Mouse (Mus musculus) limb, embryonic 12.5 days (tissue): ENCODE measurements around the gene Ercc5. TPM values are rescaled to one million over a fixed set of nuclear protein-coding genes. Genes with fewer than 3 reads are reported as not detected.

ENCODE experiments used
- ATAC-seq: fragments of 200-750 bp; cut with Nextera tagmentation; 2 replicates; pipeline ENCODE4 v1.8.0; 2017; ENCODE audit warnings: low read depth, moderate TSS enrichment; ENCODE audit not compliant: insufficient number of reproducible peaks, insufficient read depth, low FRiP score, low TSS enrichment
- H3K27ac ChIP-seq: fragments of 300-500 bp; sonication (generic); 2 replicates; pipeline ENCODE4 v1.5.1; 2016; ENCODE audit warnings: mild to moderate bottlenecking, moderate library complexity
- H3K27me3 ChIP-seq: fragments of 300-500 bp; sonication (generic); 2 replicates; pipeline ENCODE4 v1.6.1; 2016; ENCODE audit warnings: mild to moderate bottlenecking, moderate library complexity
- H3K36me3 ChIP-seq: fragments of 300-500 bp; sonication (generic); 2 replicates; pipeline ENCODE4 v1.6.1; 2016; ENCODE audit warnings: mild to moderate bottlenecking, moderate library complexity
- H3K4me1 ChIP-seq: fragments of 300-500 bp; sonication (generic); replicated peaks from 2 replicates; pipeline ENCODE4 v1.6.1; 2016
- H3K4me2 ChIP-seq: fragments of 300-500 bp; sonication (generic); 2 replicates; pipeline ENCODE4 v1.6.1; 2016; ENCODE audit warnings: mild to moderate bottlenecking, moderate library complexity
- H3K4me3 ChIP-seq: fragments of 300-500 bp; sonication (generic); replicated peaks from 2 replicates; pipeline ENCODE4 v1.5.1; 2016; ENCODE audit warnings: mild to moderate bottlenecking
- H3K9ac ChIP-seq: fragments of 300-500 bp; sonication (generic); replicated peaks from 2 replicates; pipeline ENCODE4 v1.6.1; 2016; ENCODE audit warnings: mild to moderate bottlenecking, moderate library complexity
- H3K9me3 ChIP-seq: fragments of 300-500 bp; sonication (generic); 2 replicates; pipeline ENCODE4 v1.6.1; 2016; ENCODE audit warnings: mild to moderate bottlenecking, moderate library complexity
- WGBS: fragments of 180-500 bp; shearing (Covaris S2); methylation state at CpG from one replicate; pipeline ENCODE4 v1.1.7; 2016; 5-methylcytosine and 5-hydroxymethylcytosine counted together
- polyA plus RNA-seq: library from polyadenylated mRNA; unstranded; fragments of >200 nt; fragmentation: Nextera tagmentation; extraction: Ambion mirVana; gene quantifications from 2 replicates; pipeline ENCODE4 v1.2.1, GENCODE M21; 2016

Gene Ercc5
- 32.7 and 34.8 TPM in 2 replicates for polyA plus RNA-seq

DNA sequence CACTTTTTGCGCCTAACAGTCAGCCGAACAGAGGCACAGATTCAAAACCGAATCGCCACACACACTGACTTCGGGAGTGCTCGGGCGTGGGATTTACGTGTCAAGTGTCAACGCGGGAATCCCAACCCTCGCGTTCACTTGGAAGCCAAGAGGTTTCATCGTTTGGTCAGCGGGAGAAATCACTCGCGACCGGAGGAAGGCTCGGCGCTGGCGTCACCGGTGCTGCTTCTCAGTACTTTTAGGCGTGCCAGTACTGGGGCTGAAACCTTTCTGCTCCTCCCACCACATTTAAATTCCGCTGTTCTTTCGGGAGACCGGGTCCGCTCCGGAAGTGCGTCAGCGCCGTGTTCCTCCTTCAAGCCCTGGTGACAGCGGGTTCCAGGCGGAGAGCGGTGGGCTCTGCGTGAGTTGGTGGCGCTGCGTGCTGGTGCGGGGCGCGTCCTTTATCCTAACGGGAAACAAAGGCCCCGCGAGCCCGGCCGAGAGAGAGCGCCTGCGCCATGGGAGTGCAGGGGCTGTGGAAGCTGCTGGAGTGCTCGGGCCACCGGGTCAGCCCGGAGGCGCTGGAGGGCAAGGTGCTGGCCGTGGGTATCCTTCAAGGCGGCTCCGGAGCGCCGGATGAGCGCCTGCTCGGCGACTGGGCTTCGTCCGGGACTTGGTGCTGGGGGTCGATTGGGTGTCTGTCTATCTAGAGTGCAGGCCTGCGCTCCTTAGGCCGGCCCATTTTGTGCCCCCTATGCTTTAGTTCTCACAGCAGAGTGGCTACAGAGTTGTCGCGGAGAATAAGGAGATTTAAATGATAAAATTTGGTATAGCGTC, at the start of gene Ercc5:
Ercc5 (plus strand) TSS at position 182 of the 819 bp plus-strand sequence.
- under 1% methylated on average over 66 of the region's 66 CpGs for WGBS
- Histone ChIP-seq H3K9ac (peak within 1 kb of the TSS; percentile 89), H3K27ac (peak within 1 kb of the TSS; percentile 97), H3K27me3 (no peaks in the 10 kb centered on the region), H3K4me2 (peak within 1 kb of the TSS; percentile 65), H3K4me3 (peak within 1 kb of the TSS; percentile 73), H3K9me3 (no peaks in the 10 kb centered on the region), H3K36me3 (peaks cover 23% of the 10 kb centered on the region), H3K4me1 (no peaks in the 10 kb centered on the region)
- ATAC-seq = peak; percentile 98

DNA sequence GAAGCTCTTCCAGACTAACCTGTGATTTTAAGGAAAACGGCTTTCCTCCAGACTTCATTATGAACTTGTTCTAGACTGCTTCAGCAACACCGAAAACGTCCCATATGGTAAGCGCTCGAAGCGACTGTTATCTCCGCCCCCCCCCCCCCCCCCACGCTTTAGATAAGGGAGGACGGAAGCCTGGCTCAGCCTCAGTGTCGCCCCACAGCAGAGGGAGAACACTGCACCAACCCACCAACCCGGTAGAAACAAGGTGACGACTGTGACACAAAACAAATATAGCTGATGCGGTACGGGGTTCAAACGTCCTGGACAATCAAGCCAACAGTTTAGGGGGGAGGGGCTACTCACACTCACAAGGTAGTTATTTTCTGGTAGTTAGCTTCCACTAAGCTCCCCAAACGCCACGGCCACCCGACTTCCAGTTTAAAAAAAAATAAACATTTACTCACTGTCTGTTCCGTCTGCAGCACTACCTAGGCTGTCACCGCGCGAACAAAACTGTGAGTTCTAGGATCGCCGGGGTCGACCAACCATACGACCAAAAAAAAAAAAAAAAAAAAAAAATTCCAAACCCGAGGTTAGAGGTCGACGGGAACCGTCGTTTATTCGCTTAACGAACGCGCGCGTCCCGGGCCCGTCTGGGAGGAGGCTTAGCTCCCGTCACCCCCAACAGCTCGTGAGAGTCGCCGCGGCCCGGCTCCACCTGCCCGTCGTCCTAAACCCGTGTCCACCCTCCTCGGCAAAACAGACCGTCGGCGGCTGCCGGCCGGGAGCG, 45.9 kb upstream of the Ercc5 start:
- WGBS = 1% methylated on average over 55 of the region's 55 CpGs
- Histone ChIP-seq H3K9ac (peak overlapping the region; percentile 82), H3K4me3 (peak overlapping the region; percentile 79), H3K4me1 (peaks cover 11% of the 10 kb centered on the region), H3K27ac (peak overlapping the region; percentile 93), H3K36me3 (peaks cover 35% of the 10 kb centered on the region), H3K9me3 (0 out of 2 replicates have a peak, but pooled peaks cover 3% of the 10 kb centered on the region), H3K27me3 (no peaks in the 10 kb centered on the region), H3K4me2 (peak overlapping the region; percentile 73)
- peak; percentile 86 for ATAC-seq

DNA sequence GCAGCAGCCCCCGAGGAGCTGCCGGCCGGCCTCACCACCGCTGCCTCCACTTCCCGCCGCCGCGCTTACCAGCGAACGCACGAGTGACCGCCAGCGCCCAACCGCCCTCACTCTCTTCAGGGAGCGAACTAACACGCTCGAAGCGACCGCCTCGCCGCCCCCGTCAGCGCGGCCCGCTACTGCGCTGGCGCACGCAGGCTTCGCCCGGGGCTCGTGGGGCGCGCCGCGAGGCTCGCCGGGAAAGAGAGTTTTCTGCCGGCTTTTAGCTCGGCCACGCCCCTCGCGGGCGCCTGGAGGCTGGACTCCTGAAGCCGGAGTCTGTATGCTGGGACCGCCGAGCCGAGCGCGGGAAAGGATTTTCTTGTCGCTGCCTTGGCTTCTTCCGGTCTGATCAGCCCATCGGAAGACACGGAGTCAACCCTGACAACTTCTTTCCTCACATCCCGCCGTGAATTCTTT, 45.3 kb upstream of the Ercc5 start, which contains the start of gene Tex30:
Tex30 (minus strand) TSS at position 183 of the 459 bp plus-strand sequence.
- H3K27ac ChIP-seq = peak within 1 kb of the TSS; percentile 93
- 0 out of 2 replicates have a peak, but pooled peaks cover under 1% of the 10 kb centered on the region for H3K9me3 ChIP-seq
- ATAC-seq = peak; percentile 98
- H3K4me1 ChIP-seq = peaks cover 11% of the 10 kb centered on the region
- H3K4me3 ChIP-seq = peak within 1 kb of the TSS; percentile 79
- peaks cover 34% of the 10 kb centered on the region for H3K36me3 ChIP-seq
- WGBS = under 1% methylated on average over 54 of the region's 55 CpGs
- H3K27me3 ChIP-seq = no peaks in the 10 kb centered on the region
- peak within 1 kb of the TSS; percentile 82 for H3K9ac ChIP-seq
- H3K4me2 ChIP-seq = peak within 1 kb of the TSS; percentile 73

DNA sequence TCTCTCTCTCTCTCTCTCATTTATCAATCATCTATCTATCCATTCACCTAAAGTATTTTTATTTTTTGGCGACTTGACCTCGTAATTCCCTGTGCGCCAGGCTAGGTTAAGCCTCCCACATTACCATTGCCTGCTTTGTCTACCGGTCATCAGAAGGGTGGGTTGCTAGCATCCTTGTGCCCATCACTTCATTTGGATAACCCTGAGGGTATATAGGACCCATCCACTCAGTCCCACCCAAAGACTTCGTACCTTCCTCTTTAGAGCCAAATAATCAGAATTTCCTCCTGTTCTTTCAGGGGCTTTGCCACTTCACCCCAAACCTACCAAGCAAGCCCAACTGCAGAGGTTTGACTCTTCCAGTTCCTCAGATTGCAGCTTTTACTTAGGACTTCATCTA, 44.6 kb upstream of the Ercc5 start:
- Histone ChIP-seq H3K36me3 (peaks cover 36% of the 10 kb centered on the region), H3K27ac (no peak overlapping the region), H3K27me3 (no peaks in the 10 kb centered on the region), H3K4me2 (peak overlapping the region; percentile 73), H3K9me3 (no peaks in the 10 kb centered on the region), H3K4me1 (peaks cover 11% of the 10 kb centered on the region), H3K4me3 (peak overlapping the region; percentile 79), H3K9ac (peak overlapping the region; percentile 56; the same call in 1 of the 2 replicates)
- 19% methylated on average over 5 of the region's 5 CpGs for WGBS
- ATAC-seq = no peak

DNA sequence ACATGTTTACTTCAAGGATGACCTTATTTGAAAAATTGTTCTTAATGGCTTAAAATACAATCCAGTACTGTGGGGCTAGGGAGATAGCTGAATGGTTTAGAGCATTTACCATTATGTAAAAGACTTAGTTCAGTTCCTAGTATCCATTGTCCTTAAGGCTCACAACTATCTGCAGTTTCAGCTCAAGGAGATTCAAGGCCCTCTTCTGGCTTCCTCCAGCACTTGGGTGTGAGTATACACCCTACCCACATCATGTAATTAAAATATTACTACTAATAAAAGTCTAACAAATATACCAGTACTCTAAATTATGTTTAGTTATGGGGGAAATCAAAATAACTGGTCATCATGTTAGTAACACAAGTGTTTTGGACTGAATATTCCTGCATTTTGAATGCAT, 30.0 kb upstream of the Ercc5 start:
- Histone ChIP-seq H3K9me3 (no peaks in the 10 kb centered on the region), H3K36me3 (peaks cover 35% of the 10 kb centered on the region), H3K9ac (0 out of 2 replicates have a peak overlapping the region, but pooled peaks have one; percentile 28), H3K4me3 (peak overlapping the region; percentile 77), H3K4me2 (peak overlapping the region; percentile 74), H3K27me3 (no peaks in the 10 kb centered on the region), H3K4me1 (peaks cover 8% of the 10 kb centered on the region), H3K27ac (no peak overlapping the region)
- ATAC-seq = no peak

DNA sequence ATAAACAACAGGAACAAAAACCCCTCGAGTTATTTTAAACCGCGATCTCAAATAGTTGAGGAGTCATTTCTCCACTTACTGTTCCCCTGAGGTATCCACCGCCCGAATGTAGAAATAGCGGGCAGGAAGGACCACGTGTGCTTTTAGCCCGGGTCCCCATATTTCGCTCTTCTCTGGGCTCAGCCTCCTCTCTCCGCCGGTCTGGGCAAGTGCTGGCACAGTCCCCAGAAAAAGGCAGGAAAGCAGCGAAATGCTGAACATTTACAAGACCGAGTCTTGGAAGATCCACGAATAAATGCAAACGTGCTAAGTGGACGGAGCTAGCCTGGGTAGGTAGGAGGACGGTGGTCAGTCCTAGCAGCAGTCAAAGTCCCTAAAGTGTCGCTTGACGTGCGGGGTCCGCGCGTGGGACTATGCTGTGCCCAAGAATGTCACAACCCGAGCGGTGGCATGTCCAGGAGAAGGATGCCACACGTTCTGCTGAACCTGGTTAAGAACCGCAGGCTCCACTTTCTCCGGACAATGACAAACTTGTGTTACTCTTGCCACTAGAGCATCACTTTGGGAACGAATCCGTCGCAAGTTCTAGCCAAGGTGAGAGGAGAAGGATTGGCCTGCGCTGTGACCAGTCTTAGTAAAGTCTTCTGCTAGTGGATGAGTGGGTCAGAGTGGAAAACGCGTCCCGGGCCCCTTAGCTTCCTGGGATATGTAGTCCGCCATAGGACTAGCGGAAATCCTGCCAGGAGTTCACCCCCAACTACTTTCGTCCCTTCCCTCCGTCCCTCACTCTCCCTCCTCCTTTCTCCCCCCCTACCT, 29.1 kb upstream of the Ercc5 start, which contains the start of the genes Kdelc1 and Bivm:
Kdelc1 (minus strand) TSS at position 570 of the 816 bp plus-strand sequence.
Bivm (plus strand) TSS at position 719 of the 816 bp plus-strand sequence.
- peak within 1 kb of the TSS; percentile 86 for H3K9ac ChIP-seq
- H3K9me3 ChIP-seq = no peaks in the 10 kb centered on the region
- peak within 1 kb of the TSS; percentile 77 for H3K4me3 ChIP-seq
- H3K4me1 ChIP-seq = peaks cover 8% of the 10 kb centered on the region
- H3K27me3 ChIP-seq = no peaks in the 10 kb centered on the region
- WGBS = under 1% methylated on average over 39 of the region's 39 CpGs
- peaks cover 27% of the 10 kb centered on the region for H3K36me3 ChIP-seq
- peak within 1 kb of the TSS; percentile 96 for H3K27ac ChIP-seq
- H3K4me2 ChIP-seq = peak within 1 kb of the TSS; percentile 74
- ATAC-seq = peak; percentile 99

DNA sequence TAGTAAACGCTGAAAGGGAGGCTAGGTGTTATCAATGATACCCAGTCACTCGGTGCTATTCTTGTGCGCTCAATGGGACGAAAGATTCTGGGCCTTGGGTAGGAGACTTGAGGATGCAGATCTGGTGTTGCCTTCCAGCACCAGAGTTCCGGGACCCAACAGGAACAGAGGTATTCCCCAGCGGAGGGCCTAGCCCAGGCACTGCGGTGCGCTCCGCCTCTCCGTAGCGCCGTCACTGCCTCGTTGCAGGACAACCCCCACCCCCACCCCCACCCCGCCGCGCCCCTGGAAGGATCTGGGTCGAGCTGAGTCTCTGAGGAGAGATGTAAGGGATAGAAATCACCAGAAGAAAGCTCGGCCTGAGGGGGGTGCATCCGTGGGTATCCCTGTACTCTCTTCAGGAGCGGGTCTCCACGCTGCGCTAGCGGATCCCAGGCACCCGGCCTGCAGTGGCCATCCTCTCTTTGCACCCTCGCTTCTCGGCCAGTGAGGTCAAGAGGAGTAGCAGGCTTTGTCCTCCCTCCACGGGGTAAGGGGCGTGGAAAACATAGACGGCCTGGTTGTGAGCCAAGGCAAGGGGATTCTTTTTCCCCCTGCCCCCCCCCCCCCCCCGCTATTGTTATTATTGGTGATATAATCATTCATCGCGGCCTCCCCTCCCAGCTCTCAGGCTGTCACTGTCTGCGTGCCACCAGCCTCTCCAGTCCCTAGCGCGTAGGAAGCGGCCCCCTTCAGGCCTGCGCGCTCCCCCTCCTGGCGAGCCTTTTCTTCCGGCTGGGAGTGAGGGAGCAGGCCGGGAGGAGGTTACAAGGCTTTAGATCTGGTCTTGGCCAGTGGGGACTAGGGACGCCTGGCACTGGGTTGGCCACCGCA, 28.1 kb upstream of the Ercc5 start:
- H3K4me3 ChIP-seq = peak overlapping the region; percentile 77
- ATAC-seq = peak; percentile 83
- no peaks in the 10 kb centered on the region for H3K9me3 ChIP-seq
- peaks cover 26% of the 10 kb centered on the region for H3K36me3 ChIP-seq
- peak overlapping the region; percentile 74 for H3K4me2 ChIP-seq
- peak overlapping the region; percentile 86 for H3K9ac ChIP-seq
- under 1% methylated on average over 43 of the region's 43 CpGs for WGBS
- H3K27me3 ChIP-seq = no peaks in the 10 kb centered on the region
- peaks cover 8% of the 10 kb centered on the region for H3K4me1 ChIP-seq
- H3K27ac ChIP-seq = peak overlapping the region; percentile 96

DNA sequence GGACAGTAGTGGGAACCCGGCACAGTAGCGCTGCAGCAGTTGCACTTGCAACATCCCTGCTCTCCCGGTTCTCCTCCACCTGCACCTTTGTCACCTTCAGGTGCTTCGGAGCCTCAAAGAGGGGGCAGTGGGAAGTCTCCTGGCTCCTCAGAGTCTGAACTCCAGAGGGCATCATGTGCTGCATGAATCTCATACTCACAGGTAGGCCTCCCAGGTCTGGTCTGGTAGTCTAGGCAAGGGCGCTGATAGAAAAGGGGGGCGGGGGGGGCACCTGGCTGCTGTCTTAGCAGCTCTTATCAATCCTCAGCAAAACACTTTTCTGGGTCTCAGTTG, 27.5 kb upstream of the Ercc5 start:
- ATAC-seq = peak; percentile 6; the same call in 1 of the 2 replicates
- H3K27me3 ChIP-seq = no peaks in the 10 kb centered on the region
- WGBS = 3% methylated on average over 6 of the region's 6 CpGs

DNA sequence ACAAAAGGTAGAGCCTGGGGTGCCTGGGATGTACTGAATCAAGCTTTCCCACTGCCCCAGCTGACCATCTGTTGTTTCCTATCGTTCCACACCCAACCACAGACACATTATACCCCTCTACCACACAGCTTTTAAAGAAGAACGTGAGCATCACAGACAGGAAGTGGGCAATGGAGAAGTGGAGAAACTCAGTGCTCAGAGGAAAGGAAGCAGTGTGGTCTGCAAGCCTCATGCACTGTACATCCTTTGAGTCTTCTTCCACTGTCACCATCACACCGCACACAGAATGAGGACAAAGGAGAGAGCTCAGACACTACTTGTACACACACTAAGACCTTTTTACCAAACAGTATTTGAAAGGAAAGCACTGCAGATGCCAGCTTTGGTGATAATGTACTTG, 25.3 kb upstream of the Ercc5 start:
- Histone ChIP-seq H3K27ac (no peak overlapping the region), H3K36me3 (peaks cover 25% of the 10 kb centered on the region), H3K4me2 (no peak overlapping the region), H3K4me3 (no peak overlapping the region), H3K9ac (no peak overlapping the region), H3K27me3 (no peaks in the 10 kb centered on the region), H3K9me3 (no peaks in the 10 kb centered on the region), H3K4me1 (peaks cover 8% of the 10 kb centered on the region)
- ATAC-seq = no peak
- WGBS = 85% methylated on average over 3 of the region's 3 CpGs

More for the DNA sequence above, 27.5 kb upstream of the Ercc5 start:
- Histone ChIP-seq H3K9me3 (no peaks in the 10 kb centered on the region), H3K36me3 (peaks cover 24% of the 10 kb centered on the region), H3K9ac (peak overlapping the region; percentile 86), H3K4me3 (peak overlapping the region; percentile 77), H3K27ac (peak overlapping the region; percentile 96), H3K4me1 (peaks cover 8% of the 10 kb centered on the region), H3K4me2 (peak overlapping the region; percentile 74)

DNA sequence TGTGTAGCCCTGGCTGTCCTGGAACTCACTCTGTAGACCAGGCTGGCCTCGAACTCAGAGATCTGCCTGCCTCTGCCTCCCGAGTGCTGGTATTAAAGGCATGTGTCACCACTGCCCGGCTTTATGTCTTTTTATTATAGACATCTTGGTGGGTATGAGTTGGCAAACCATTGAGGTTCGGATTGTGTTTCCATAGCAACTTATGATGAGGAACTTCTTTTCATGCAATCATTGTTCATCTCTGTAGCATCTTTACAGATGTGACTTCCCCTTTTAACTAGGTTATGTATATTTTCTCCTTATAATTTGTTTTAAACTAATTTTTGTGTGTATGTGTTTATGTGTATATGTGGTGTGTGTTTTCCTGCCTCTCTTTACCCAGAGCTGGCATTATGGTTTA, 22.0 kb upstream of the Ercc5 start:
- Histone ChIP-seq H3K9ac (no peak overlapping the region), H3K4me3 (no peak overlapping the region), H3K36me3 (peaks cover 53% of the 10 kb centered on the region), H3K9me3 (no peaks in the 10 kb centered on the region), H3K27ac (no peak overlapping the region), H3K27me3 (no peaks in the 10 kb centered on the region), H3K4me1 (0 out of 2 replicates have a peak, but pooled peaks cover 5% of the 10 kb centered on the region), H3K4me2 (no peak overlapping the region)
- no peak for ATAC-seq
- WGBS = 96% methylated on average over 4 of the region's 4 CpGs
